Mouse (Mus musculus) natural killer cell, adult 2 months (primary cell): ENCODE results near the gene Arhgap11a.

Experiments
- DNase-seq, 2 experiments: peaks; one replicate each; pipeline ENCODE4 v3.0.0; 2022; ENCODE audit warnings: low spot score in 2 of 2

Gene Arhgap11a

DNA sequence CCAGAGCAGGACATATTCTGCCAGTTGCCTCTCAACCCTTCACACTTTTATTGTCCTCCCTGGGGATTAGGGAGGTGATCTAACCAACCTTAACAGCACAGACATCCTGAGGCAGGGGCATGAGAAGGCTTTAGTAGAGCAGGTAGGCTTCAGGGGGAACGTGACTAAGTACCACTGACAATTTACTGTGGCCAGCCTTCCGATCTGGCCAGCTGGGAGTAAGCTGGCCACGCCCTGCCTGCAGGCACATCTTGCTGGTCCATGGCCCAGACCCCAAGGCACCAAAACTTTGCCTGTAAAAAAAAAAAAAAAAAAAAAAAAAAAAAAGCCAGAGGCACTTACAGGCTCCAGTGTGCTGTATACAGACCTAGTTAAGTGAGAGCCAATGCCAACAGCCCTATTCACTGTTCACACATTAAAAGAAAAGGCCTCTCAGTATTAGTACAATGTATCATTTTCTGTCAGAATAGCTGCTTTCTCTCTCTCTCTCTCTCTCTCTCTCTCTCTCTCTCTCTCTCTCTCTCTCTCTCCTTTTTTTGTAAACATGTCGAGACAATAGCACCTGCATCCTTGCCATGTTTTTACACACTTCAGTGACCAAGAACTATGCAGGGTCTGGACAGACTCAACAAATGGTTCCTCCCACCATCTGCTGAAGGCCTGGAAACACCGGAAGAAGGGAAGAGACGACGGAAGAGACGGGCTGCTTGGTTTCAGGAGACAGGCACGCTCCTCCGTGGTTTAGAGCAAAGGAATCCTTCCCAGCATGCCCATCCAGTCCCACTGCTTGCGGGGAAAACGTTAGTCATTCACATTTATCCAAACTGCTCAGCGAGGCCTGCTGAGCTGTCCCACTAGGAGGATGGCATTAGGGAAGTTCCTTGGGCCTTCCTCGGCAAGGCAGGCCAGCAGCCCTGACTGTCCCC is 30.5 kb downstream of the Arhgap11a start:
- DNase-seq, result no peak

DNA sequence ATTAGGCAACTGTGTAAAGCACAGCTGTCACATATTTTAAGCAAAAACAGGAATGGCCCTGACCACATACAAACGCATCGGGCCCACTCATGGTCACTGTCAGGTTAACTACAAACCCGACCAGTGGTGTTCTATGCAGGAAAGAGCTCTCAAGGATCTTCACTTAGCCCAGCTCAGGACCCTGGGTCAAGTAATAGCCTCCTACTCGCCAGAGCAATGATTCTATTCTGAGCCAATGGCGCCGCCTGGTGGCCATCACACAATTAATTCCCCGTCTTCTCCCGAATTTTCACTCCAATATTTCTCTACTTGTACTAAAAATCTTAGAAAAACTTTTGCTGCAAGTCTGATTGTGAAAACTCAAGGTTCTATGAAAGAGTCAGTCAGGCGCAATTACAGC is 40.8 kb downstream of the Arhgap11a start:
- no peak for DNase-seq

DNA sequence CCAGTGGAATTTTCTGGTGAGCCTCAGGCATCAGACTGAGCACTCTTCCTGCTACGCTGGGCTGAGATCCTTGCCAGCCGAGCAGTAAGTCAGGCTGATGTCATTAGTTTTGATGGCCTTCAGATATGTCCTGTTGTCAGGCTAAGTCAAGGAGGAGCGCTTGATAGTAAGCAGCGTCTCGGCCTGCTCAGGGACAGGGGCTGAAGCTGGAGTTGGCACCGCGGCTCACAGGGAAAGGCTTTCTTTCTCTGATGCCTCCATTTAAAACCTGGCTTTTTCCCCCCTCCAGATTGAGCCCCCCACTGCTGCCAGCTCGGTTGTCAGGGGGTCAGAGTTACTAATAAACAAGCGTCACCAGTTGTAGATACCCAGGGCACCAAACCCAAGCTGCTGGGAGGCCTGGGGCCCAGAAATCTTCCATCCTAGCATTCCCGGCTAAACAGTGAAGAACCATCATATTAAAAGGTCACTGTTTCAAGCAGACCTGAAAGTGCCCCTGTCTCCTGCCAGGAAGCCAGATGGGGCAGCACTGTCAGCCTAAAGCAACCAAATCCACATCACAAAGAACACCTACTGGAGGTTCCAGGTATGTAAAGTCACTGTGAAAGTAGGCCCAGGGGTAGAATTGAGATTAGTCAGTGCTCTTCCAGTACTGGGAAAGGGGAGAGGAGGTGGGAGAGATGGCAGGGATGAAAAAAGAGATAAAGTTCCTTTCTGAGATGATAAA is 41.4 kb downstream of the Arhgap11a start:
- DNase-seq, result no peak

DNA sequence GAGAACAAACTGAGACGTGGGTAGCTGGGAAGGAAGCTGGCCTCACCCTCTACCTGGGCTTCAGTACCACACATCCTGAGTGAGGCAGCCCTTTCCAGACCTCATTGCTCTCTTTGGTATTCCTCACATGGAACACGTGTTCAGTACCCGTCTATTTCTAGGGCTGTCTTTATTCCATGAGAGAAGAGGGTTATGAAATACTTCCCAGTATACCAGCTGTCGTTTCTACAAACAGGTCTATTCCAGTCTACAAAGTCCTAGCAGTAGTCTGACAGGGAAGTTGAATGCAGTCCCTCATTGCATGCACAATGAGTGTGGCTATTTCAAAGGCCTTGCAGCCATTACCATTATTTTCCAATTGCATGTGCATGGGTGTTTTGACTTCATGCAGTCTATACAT is 42.7 kb downstream of the Arhgap11a start:
- no peak for DNase-seq

DNA sequence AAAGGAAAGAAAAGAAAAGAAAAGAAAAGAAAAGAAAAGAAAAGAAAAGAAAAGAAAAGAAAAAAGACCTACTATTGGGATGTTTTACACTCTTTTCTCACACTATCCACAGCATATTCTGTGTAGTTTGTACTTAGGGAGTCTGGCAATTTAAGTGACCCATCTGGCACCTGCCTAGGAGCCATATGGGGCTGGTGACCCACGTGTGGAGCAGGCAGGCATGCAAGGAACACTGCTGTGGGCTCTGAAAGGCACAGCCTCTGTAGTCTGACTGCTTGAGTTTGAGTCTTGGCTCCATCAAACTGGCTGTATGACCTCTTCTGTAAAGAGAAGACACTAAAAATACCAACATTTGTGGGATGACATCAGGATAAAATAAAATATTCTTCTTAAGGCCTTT is 44.7 kb downstream of the Arhgap11a start:
- DNase-seq, result no peak

DNA sequence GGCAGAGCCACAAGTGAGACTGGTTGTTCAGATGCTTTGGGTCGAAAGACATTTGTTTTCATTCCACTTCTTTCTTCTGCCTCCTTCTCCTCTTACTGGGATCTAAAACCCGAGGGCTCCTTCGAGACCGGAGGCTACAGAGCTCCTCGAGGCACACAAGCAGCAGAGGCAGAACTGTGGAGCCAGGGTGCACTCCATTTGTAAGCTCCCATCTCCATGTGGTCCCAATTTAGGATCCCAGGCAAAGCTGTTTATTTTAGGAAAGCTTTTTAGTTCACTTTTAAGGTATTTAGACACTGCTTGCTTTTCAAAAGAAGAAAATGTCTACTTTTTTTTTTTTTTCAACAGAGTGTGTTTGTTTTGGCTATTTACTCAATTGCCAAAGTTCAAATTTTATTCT is 47.6 kb downstream of the Arhgap11a start:
- DNase-seq, result no peak

DNA sequence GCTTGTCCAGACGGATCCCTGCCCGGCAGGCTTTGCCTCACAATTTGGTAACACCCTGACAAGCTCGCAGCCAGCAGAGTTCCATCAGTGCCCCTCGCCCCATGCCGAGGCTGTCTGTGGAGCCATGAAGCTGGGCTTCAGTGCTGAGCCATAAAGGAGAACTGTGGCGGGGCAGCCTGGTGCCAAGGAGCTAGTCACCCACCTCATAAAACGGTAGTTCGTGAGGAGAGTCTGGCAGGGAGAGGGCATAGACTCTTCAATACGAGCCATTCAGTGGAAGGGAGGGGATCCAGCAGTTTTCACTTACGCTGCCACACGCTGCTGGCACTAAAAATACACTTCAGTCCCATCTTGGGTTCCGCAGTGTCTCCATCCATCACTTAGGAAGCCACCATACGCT is 49.9 kb downstream of the Arhgap11a start:
- no peak for DNase-seq

DNA sequence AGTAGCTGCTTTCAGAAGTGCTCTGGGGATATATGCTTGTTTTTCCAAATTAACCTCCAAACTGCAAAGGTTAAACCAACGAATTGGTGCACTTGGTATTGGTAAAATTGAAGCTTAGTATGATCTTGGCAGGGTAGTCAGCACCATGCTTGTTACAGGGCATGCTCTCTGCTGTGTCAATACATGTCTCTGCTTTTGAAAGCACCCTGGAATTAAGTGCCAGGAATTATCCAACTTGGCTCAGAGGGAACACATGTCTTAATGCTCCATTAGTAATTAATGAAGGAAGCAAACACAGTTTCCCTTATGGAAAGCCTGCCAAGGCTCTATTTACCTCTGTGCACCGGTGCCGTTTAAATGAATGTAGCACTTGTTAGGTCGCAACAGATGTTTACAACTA is 53.3 kb downstream of the Arhgap11a start:
- no peak for DNase-seq

DNA sequence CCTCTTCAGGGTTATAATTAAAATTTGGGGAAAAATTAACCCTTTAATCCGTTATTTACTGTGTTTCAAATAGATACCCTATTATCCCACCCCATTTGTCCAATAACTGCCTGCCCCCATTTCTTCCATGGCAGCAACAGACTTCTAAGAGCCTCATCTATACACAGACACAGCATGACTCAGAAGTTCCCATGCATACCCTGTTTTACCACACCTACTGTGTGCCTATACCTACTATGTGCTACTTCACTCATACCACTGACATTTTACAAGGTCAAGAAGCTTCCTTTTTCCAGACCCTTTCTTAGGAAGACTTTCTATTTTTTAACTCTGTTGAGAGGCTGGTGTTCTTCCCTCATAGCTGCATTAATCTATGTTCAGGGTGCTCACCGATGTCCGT is 54.9 kb downstream of the Arhgap11a start:
- DNase-seq, result no peak

DNA sequence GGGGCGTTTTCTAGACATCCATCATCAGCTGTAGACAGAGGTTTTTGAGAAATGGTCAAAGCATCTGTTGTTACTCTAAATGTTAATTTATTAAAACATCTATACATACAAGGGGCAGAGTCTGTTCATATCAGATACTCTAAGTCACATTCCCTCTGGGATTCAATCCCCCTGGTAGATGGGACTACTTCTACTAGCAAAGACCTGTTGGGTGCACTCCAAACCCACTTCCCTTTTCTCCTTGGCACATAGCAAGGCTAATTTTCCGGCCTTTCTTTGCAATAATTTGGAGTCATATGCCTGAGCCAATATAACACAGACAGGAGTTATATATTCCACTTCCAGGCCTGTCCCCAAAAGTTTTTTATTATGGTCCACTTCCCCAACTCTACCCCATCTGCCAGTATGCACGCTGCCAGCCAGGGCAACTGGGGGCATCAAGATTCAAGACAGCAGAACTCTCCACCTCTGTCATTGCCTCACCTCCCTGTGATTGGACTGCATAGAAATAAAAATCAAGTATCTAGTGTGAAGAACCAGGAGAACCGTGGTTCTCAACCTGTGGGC is 59.6 kb downstream of the Arhgap11a start:
- no peak for DNase-seq

DNA sequence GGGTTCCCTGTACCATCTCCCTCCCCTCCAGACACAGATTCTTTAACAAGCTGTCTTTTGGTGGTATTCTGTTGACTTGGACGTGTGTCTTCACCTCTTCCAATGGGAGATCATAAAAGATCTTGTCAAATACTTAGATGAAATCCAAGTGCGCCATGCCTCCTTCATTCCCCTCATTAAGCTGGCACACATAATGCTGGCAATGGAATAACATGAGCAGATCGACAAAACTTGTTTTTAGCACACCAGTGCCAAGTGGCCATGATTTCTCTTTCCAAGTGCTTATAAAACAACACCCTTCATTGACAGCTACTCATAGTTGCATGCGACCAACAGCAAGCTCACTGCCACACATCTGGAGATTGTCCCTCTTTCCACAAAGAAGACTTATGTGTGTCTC is 60.6 kb downstream of the Arhgap11a start:
- DNase-seq, result no peak

DNA sequence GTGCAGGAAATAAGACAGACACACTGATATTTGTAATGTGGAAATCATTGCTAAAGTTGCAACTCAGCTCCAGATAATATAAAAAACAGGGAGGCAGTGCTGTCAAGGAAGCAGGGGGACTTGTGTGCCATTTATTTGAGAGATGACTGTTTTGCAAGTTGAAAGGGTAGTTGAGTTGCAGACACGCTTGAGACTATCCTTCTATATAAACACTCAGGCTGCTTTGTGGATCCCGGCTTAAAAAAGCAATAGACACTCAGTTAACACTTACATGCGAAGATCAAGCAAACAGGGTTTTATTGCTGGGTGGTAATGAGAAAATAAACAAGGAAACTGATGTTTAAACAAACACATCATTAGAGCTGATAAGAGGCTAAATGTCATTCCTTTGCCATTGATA is 63.6 kb downstream of the Arhgap11a start:
- DNase-seq, result no peak

DNA sequence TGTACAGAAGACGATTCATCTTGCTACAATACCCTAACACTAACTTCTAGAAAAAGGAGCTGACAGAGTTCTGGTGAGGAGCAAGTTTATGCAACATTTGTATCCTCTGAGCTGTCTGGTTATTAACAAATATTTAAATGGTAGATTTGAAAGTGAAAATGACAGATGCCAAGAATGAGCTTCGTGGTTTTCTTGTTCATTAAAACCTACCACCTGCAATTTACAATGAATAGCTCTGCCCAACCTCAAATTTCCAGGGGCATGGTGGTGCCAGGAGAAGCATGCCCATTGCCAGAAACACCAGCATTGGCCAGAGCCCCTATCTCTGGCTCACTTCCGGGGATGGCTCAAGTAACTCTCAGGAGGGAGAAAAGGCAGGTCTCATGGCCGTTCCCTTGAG is 66.9 kb downstream of the Arhgap11a start:
- DNase-seq, result no peak
